Mouse (Mus musculus) hindbrain, embryonic 16.5 days (tissue): ENCODE measurements around the gene Tsfm. TPM values are rescaled to one million over a fixed set of nuclear protein-coding genes. Genes with fewer than 3 reads are reported as not detected.
"Not testable (repeated sequence)": the region's sequence is repeated elsewhere in the genome, so short reads cannot be mapped to it uniquely, and the experiment has no call there.

Experiments
- ATAC-seq: fragments of 200-750 bp; cut with Nextera tagmentation; 2 replicates; pipeline ENCODE4 v1.8.0; 2017; ENCODE audit warnings: moderate TSS enrichment, moderate library complexity
- H3K27ac ChIP-seq: fragments of 300-500 bp; sonication (generic); 2 replicates; pipeline ENCODE4 v1.5.1; 2014; ENCODE audit warnings: low read depth, mild to moderate bottlenecking, control low read depth, low read length, moderate library complexity
- H3K27me3 ChIP-seq: fragments of 300-500 bp; sonication (generic); replicated peaks from 2 replicates; pipeline ENCODE4 v1.6.1; 2014; ENCODE audit warnings: low read length; ENCODE audit not compliant: control insufficient read depth, insufficient read depth
- H3K36me3 ChIP-seq: fragments of 300-500 bp; sonication (generic); 2 replicates; pipeline ENCODE4 v1.6.1; 2014; ENCODE audit warnings: mild to moderate bottlenecking, low read length, moderate library complexity, mixed read lengths; ENCODE audit not compliant: control insufficient read depth, insufficient read depth
- H3K4me1 ChIP-seq: fragments of 300-500 bp; sonication (generic); 2 replicates; pipeline ENCODE4 v1.6.1; 2014; ENCODE audit warnings: low read depth, low read length; ENCODE audit not compliant: control insufficient read depth, insufficient read depth
- H3K4me2 ChIP-seq: fragments of 300-500 bp; sonication (generic); 2 replicates; pipeline ENCODE4 v1.6.1; 2014; ENCODE audit warnings: mild to moderate bottlenecking, low read length, control low read depth, moderate library complexity
- H3K4me3 ChIP-seq: fragments of 300-500 bp; sonication (generic); 2 replicates; pipeline ENCODE4 v1.5.1; 2014; ENCODE audit warnings: mild to moderate bottlenecking, low read length, control low read depth, moderate library complexity
- H3K9ac ChIP-seq: fragments of 300-500 bp; sonication (generic); 2 replicates; pipeline ENCODE4 v1.6.1; 2014; ENCODE audit warnings: low read depth, mild to moderate bottlenecking, control low read depth, low read length, moderate library complexity
- H3K9me3 ChIP-seq: fragments of 300-500 bp; sonication (generic); 2 replicates; pipeline ENCODE4 v1.6.1; 2014; ENCODE audit warnings: mild to moderate bottlenecking, low read length, moderate library complexity; ENCODE audit not compliant: control insufficient read depth
- WGBS: fragments of 180-500 bp; shearing (Covaris S2); extraction: QIAGEN DNeasy Blood & Tissue Kit; methylation state at CpG from one replicate; pipeline ENCODE4 v1.1.7; 2014; 5-methylcytosine and 5-hydroxymethylcytosine counted together
- polyA plus RNA-seq: library from polyadenylated mRNA; unstranded; fragments of >200 nt; fragmentation: Nextera tagmentation; extraction: Ambion mirVana; gene quantifications from 2 replicates; pipeline ENCODE4 v1.2.1, GENCODE M21; 2015

Gene Tsfm
- polyA plus RNA-seq, 1 experiment from 2014 or later = 67.7 TPM

GRCm38 (mm10) chr10:127073981-127074380 is 43.3 kb upstream of the Tsfm start:
- no peak overlapping the region for H3K4me3 ChIP-seq
- H3K36me3 ChIP-seq = no peaks in the 10 kb centered on the region
- H3K4me2 ChIP-seq = no peak overlapping the region
- H3K27ac ChIP-seq = no peak overlapping the region
- no peak for ATAC-seq
- H3K27me3 ChIP-seq = no peaks in the 10 kb centered on the region
- H3K9ac ChIP-seq = no peak overlapping the region
- H3K4me1 ChIP-seq = peaks cover 22% of the 10 kb centered on the region
- WGBS = 93% methylated on average over 1 of the region's 1 CpGs
- no peaks in the 10 kb centered on the region for H3K9me3 ChIP-seq

- 63% methylated on average over 2 of the region's 2 CpGs for WGBS
- H3K4me2 ChIP-seq, ATAC-seq, H3K9ac ChIP-seq, H3K27ac ChIP-seq, H3K27me3 ChIP-seq, H3K36me3 ChIP-seq, H3K4me3 ChIP-seq, H3K9me3 ChIP-seq: not testable (repeated sequence)
- peaks cover 24% of the 10 kb centered on the region for H3K4me1 ChIP-seq
Measured at GRCm38 (mm10) chr10:127072969-127073368, 42.3 kb upstream of the Tsfm start.

GRCm38 (mm10) chr10:127072270-127072669 is 41.6 kb upstream of the Tsfm start:
- H3K27me3 ChIP-seq, H3K9me3 ChIP-seq, ATAC-seq, H3K9ac ChIP-seq, H3K4me2 ChIP-seq, H3K27ac ChIP-seq, H3K4me3 ChIP-seq: not testable (repeated sequence)
- Histone ChIP-seq H3K36me3 (peaks cover 14% of the 10 kb centered on the region), H3K4me1 (peaks cover 24% of the 10 kb centered on the region)
- WGBS = 72% methylated on average over 4 of the region's 4 CpGs

GRCm38 (mm10) chr10:127071203-127071602 is 40.6 kb upstream of the Tsfm start:
- H3K36me3 ChIP-seq = peaks cover 24% of the 10 kb centered on the region
- H3K4me3 ChIP-seq = peak overlapping the region; percentile 72
- no peaks in the 10 kb centered on the region for H3K9me3 ChIP-seq
- H3K4me2 ChIP-seq = peak overlapping the region; percentile 77
- WGBS = 81% methylated on average over 9 of the region's 9 CpGs
- H3K4me1 ChIP-seq = peaks cover 21% of the 10 kb centered on the region
- no peak overlapping the region for H3K27ac ChIP-seq
- H3K9ac ChIP-seq = no peak overlapping the region; the same call in 1 of the 2 replicates
- H3K27me3 ChIP-seq = no peaks in the 10 kb centered on the region
- ATAC-seq = no peak

- Histone ChIP-seq H3K27me3 (no peaks in the 10 kb centered on the region), H3K36me3 (peaks cover 31% of the 10 kb centered on the region), H3K4me2 (peak within 1 kb of the TSS; percentile 86), H3K9ac (peak within 1 kb of the TSS; percentile 78), H3K4me1 (peaks cover 19% of the 10 kb centered on the region), H3K4me3 (peak within 1 kb of the TSS; percentile 72), H3K9me3 (no peaks in the 10 kb centered on the region), H3K27ac (peak within 1 kb of the TSS; percentile 96)
- WGBS = 1% methylated on average over 36 of the region's 36 CpGs
- peak; percentile 94 for ATAC-seq
Measured at GRCm38 (mm10) chr10:127070190-127071121, 39.8 kb upstream of the Tsfm start, which contains the start of gene Tspan31. TSS of gene Tspan31 (minus strand) at chr10:127070264.

- peak; percentile 86 for ATAC-seq
Measured at GRCm38 (mm10) chr10:127069281-127070189, 38.9 kb upstream of the Tsfm start.

GRCm38 (mm10) chr10:127068360-127069038 is 37.9 kb upstream of the Tsfm start:
- Histone ChIP-seq H3K27me3 (no peaks in the 10 kb centered on the region), H3K9me3 (no peaks in the 10 kb centered on the region), H3K27ac (peak overlapping the region; percentile 96; the same call in 1 of the 2 replicates), H3K9ac (peak overlapping the region; percentile 78; the same call in 1 of the 2 replicates), H3K4me3 (peak overlapping the region; percentile 72), H3K36me3 (peaks cover 38% of the 10 kb centered on the region), H3K4me1 (peaks cover 23% of the 10 kb centered on the region), H3K4me2 (peak overlapping the region; percentile 86)
- no peak for ATAC-seq
- 81% methylated on average over 9 of the region's 9 CpGs for WGBS

More at GRCm38 (mm10) chr10:127069281-127070189, 38.9 kb upstream of the Tsfm start:
- 8% methylated on average over 30 of the region's 30 CpGs for WGBS
- Histone ChIP-seq H3K4me2 (peak overlapping the region; percentile 86), H3K9me3 (no peaks in the 10 kb centered on the region), H3K27me3 (no peaks in the 10 kb centered on the region), H3K9ac (peak overlapping the region; percentile 78), H3K27ac (peak overlapping the region; percentile 96), H3K36me3 (peaks cover 38% of the 10 kb centered on the region), H3K4me1 (peaks cover 23% of the 10 kb centered on the region), H3K4me3 (peak overlapping the region; percentile 72)

- H3K36me3 ChIP-seq = peaks cover 38% of the 10 kb centered on the region
- no peak overlapping the region for H3K9ac ChIP-seq
- no peak overlapping the region for H3K4me3 ChIP-seq
- H3K27me3 ChIP-seq = no peaks in the 10 kb centered on the region
- WGBS = 86% methylated on average over 14 of the region's 14 CpGs
- peaks cover 27% of the 10 kb centered on the region for H3K4me1 ChIP-seq
- no peak for ATAC-seq
- no peak overlapping the region for H3K27ac ChIP-seq
- no peak overlapping the region for H3K4me2 ChIP-seq
- H3K9me3 ChIP-seq = no peaks in the 10 kb centered on the region
Measured at GRCm38 (mm10) chr10:127066519-127067018, 35.9 kb upstream of the Tsfm start.
